Mouse (Mus musculus) ES-E14 (cell line): ENCODE measurements at regions not wholly inside any gene's neighbourhood (a gene's known extent, or its start where the extent isn't known, plus 50 kb on each side); places are given as distances from the start of the nearest gene placed in this dataset.

Source experiments
- DNase-seq: peaks from one replicate; pipeline ENCODE4 v3.0.0-alpha.2; 2013; ENCODE audit warnings: low read depth, low spot score
- H3K27ac ChIP-seq: 2 replicates; pipeline ENCODE4 v1.5.1; 2012; ENCODE audit warnings: low read depth, mild to moderate bottlenecking, low read length, moderate library complexity, mixed read lengths; ENCODE audit not compliant: poor library complexity, insufficient read depth, severe bottlenecking
- H3K36me3 ChIP-seq: 2 replicates; pipeline ENCODE4 v1.6.1; 2012; ENCODE audit warnings: mild to moderate bottlenecking, low read length, moderate library complexity, mixed read lengths; ENCODE audit not compliant: control insufficient read depth, poor library complexity, insufficient read depth, severe bottlenecking
- H3K4me1 ChIP-seq, 2 experiments: fragments of 150-350 bp in 1 of 2; sonication (generic) in 1 of 2; 2 replicates each; pipeline ENCODE4 v1.6.1; 2012; ENCODE audit warnings: low read length in 2 of 2, mild to moderate bottlenecking in 1 of 2, mixed read lengths in 1 of 2; ENCODE audit not compliant: control insufficient read depth in 2 of 2, insufficient read depth in 2 of 2, poor library complexity in 1 of 2
- H3K4me3 ChIP-seq, 2 experiments: fragments of 150-350 bp in 1 of 2; sonication (generic) in 1 of 2; 2 replicates each; pipeline ENCODE4 v1.5.1; 2012; ENCODE audit warnings: low read length in 2 of 2, low read depth in 1 of 2, mild to moderate bottlenecking in 1 of 2, mixed read lengths in 1 of 2; ENCODE audit not compliant: insufficient read depth in 1 of 2, poor library complexity in 1 of 2, severe bottlenecking in 1 of 2
- H3K9ac ChIP-seq: 2 replicates; pipeline ENCODE4 v1.6.1; 2012; ENCODE audit warnings: low read depth, mild to moderate bottlenecking, low read length, mixed read lengths; ENCODE audit not compliant: poor library complexity, insufficient read depth, severe bottlenecking
- H3K9me3 ChIP-seq: fragments of 150-350 bp; sonication (generic); 2 replicates; pipeline ENCODE4 v1.6.1; 2012; ENCODE audit warnings: low read depth, mild to moderate bottlenecking, low read length; ENCODE audit not compliant: control insufficient read depth, insufficient read depth
- CHD2 ChIP-seq: IDR thresholded peaks from 2 replicates; pipeline ENCODE4 v1.6.1; 2014; ENCODE audit warnings: mild to moderate bottlenecking, low read depth, low read length, inconsistent platforms
- HCFC1 ChIP-seq: IDR thresholded peaks from 2 replicates; pipeline ENCODE4 v1.6.1; 2012; ENCODE audit warnings: low read length, inconsistent platforms, borderline replicate concordance; ENCODE audit not compliant: insufficient read depth
- MAFK ChIP-seq: IDR thresholded peaks from 2 replicates; pipeline ENCODE4 v1.6.1; 2014; ENCODE audit warnings: mild to moderate bottlenecking, low read depth, low read length, inconsistent platforms; ENCODE audit not compliant: insufficient read depth
- ZC3H11A ChIP-seq: IDR thresholded peaks from 2 replicates; pipeline ENCODE4 v1.6.1; 2012; ENCODE audit warnings: low read depth, mild to moderate bottlenecking, inconsistent platforms, low read length, borderline replicate concordance
- ZNF384 ChIP-seq: IDR thresholded peaks from 2 replicates; pipeline ENCODE4 v1.6.1; 2012; ENCODE audit warnings: low read depth, low read length, inconsistent platforms
- in situ Hi-C, 2 experiments: fragments of 600-800 bp; cut with MboI; formaldehyde crosslinking; loops; one replicate each; pipeline ENCODE4 v1.15.1; 2025; ENCODE audit warnings: low sequenced_read_pairs in 2 of 2, inconsistent platforms in 1 of 2; ENCODE audit not compliant: unreplicated experiment in 2 of 2

GRCm38 (mm10) chr3:130986101-130986500 lies 124.2 kb upstream of the Lef1 start:
- TF ChIP-seq HCFC1 = no peak
- no peak for TF ChIP-seq ZC3H11A
- no peak for TF ChIP-seq MAFK
- no peak for TF ChIP-seq ZNF384
- no peak for TF ChIP-seq CHD2
- no peak for DNase-seq
- Histone ChIP-seq H3K9me3 (no peaks in the 10 kb centered on the region), H3K36me3 (no peaks in the 10 kb centered on the region), H3K4me1 (no peaks in the 10 kb centered on the region), H3K27ac (no peak overlapping the region), H3K4me3 (no peak overlapping the region), H3K9ac (no peak overlapping the region)
- in situ Hi-C loops = no loop called here

- TF ChIP-seq HCFC1 = no peak
- no peak for TF ChIP-seq CHD2
- no peak for TF ChIP-seq ZC3H11A
- no peak for TF ChIP-seq MAFK
- TF ChIP-seq ZNF384 = no peak
- no peak for DNase-seq
- in situ Hi-C loops = no loop called here
- Histone ChIP-seq H3K27ac (no peak overlapping the region), H3K36me3 (no peaks in the 10 kb centered on the region), H3K9ac (no peak overlapping the region), H3K4me3 (no peak overlapping the region), H3K9me3 (no peaks in the 10 kb centered on the region), H3K4me1 (peaks cover 0 to 2% of the 10 kb centered on the region in 2 experiments; a peak in 1 of 4 replicates)
Observed at GRCm38 (mm10) chr3:130981566-130981965, 128.7 kb upstream of the Lef1 start.

GRCm38 (mm10) chr3:130978986-130979642 lies 131.2 kb upstream of the Lef1 start:
- DNase-seq = no peak
- Histone ChIP-seq H3K9me3 (no peaks in the 10 kb centered on the region), H3K36me3 (no peaks in the 10 kb centered on the region), H3K4me1 (peaks cover 0 to 2% of the 10 kb centered on the region in 2 experiments; a peak in 1 of 4 replicates), H3K27ac (no peak overlapping the region), H3K4me3 (no peak overlapping the region), H3K9ac (no peak overlapping the region)
- in situ Hi-C loops = no loop called here
- TF ChIP-seq CHD2 (no peak), ZNF384 (no peak), MAFK (no peak), ZC3H11A (no peak), HCFC1 (no peak)

- Histone ChIP-seq H3K4me3 (no peak overlapping the region), H3K9me3 (no peaks in the 10 kb centered on the region), H3K27ac (no peak overlapping the region), H3K36me3 (no peaks in the 10 kb centered on the region), H3K9ac (no peak overlapping the region), H3K4me1 (peaks cover 0 to 2% of the 10 kb centered on the region in 2 experiments; a peak in 1 of 4 replicates)
- DNase-seq = no peak
- in situ Hi-C loops = no loop called here
- TF ChIP-seq MAFK (no peak), HCFC1 (no peak), ZC3H11A (no peak), CHD2 (no peak), ZNF384 (no peak)
Observed at GRCm38 (mm10) chr3:130977921-130978700, 132.2 kb upstream of the Lef1 start.
